Mouse (Mus musculus) retina, postnatal 1 day (tissue): ENCODE data around the gene Krtap24-1.
A peak's percentile ranks its signal among the peaks of the same experiment; 100 is the strongest.

Experiments used
- DNase-seq: peaks from one replicate; pipeline ENCODE4 v3.0.0-alpha.2; 2012

Gene Krtap24-1

GRCm38 (mm10) chr16:88563045-88563913 lies 48.8 kb downstream of the Krtap24-1 start, which contains the start of gene Cldn8:
Gene Cldn8, minus strand, starts transcription at chr16:88563183.
- DNase-seq = no peak

DNA sequence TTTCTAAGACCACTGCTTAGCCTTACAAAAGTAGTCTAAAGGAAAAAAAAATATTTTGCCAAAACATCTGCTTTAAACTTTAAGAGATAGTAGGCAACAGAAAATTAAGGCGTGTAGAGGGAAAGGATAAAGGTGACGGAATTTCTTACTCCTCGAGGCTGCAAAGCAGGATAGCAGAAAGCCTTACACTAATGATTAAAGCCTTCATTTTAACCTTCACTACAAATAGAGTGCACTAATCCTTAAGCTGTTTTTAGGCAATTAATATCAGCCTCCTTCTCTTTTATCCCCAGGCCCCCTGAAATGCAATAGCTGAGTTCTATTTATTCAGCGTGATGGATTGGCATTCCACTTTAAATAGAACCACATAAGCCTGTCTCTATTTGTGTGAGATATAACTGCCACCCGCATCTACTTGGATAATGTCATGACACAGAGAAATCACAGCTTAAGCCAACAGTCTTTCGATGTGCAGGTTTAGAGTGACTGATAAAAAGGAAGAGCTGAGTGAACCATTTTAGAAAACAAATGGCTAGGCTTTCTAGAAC lies 50.4 kb downstream of the Krtap24-1 start:
- peak; percentile 7 for DNase-seq
